Mouse (Mus musculus): ENCODE measurements around the gene Lamp2. TPM values are rescaled to one million over a fixed set of nuclear protein-coding genes. Genes with fewer than 3 reads are reported as not detected.
"Not testable (repeated sequence)": the region's sequence is repeated elsewhere in the genome, so short reads cannot be mapped to it uniquely, and the experiment has no call there.

Lamp2 gene
- total RNA-seq, 2 experiments from 2014 or later = 77.5 to 84.6 TPM

DNA sequence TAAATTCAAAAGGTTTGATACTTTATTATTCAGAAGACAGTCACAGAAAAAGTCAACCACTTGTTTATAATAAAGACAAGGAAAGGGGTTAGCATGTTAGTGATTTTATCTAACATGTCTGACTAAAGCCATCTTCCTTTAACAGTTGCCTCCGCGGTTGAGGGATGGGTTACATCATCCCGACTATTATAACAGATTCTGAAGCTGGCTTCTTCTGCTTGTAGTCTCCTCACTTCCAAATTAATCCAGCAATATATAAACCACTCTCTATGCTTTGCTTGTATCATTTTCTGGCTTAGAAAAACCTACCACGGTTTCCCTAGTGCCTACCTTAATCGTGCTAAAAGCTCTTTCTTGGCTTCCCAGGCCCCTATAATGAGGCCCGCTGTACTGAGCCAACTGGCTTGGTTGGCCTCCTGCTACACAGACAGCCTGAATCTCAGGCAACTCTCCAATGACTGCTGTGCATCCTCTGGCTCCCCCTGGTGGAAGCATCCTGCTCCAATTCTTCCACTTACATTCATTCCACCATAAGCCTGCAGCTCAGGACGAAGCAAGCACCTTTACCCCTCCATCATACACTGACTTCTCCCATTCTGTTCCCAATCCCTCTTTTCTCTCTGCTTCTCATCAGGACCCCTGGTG, 18.0 kb downstream of the Lamp2 start:
- intact Hi-C loops (cut with DNase I; ENCODE audit: low total_unique reads) = no loop called here
- DNase-seq = peak; percentile 74

DNA sequence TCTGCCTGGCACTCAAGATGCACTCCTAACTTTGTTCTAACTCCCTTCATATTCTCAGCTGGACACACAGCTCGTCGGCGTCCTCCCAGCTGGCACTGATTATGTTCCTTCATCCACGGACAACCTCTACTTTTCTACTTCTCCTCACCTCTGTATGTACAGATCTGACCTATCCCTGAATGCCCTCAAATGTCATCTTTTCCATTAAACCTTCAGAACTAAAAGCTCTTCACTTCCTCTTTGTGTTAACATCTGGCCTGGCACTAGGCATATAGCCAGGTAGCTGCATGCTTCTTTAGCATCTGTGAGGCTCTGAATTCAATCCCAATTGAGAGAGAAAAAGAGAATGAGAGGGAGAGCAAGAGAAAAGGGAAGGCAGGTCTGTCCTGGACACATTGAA, 26.8 kb downstream of the Lamp2 start:
- no peak for DNase-seq
- intact Hi-C loops (cut with DNase I; ENCODE audit: low total_unique reads) = no loop called here

DNA sequence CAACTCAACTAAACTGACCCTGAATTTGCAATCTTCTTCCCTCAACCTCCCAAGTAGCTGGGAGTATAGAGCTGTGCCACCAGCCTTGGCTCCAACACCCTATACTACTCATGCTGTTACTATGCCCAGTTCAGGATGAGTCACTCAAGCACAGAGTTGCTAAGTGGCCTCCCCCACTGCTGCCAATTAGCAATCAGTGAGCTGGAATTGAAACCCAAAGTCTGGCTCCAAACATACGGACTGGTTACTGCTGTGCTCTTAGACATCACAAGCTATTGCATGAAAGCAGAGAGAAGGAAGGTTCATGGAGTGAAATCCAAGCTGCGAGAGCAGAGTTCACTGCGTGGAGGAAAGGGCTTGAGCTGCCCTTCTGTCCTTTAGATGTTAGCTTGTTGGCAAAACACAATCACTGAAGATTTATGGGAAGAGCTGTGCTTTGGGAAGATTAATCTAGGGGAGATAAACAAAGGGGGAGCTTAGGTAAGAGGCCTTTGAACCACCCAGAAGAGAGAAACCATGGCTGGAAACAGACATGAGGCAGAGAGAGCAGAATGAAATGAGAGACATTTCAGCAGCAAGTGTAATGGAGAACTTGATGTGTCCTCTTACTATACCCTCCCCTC, 27.3 kb downstream of the Lamp2 start:
- DNase-seq = peak; percentile 13
- intact Hi-C loops (cut with DNase I; ENCODE audit: low total_unique reads) = no loop called here

DNA sequence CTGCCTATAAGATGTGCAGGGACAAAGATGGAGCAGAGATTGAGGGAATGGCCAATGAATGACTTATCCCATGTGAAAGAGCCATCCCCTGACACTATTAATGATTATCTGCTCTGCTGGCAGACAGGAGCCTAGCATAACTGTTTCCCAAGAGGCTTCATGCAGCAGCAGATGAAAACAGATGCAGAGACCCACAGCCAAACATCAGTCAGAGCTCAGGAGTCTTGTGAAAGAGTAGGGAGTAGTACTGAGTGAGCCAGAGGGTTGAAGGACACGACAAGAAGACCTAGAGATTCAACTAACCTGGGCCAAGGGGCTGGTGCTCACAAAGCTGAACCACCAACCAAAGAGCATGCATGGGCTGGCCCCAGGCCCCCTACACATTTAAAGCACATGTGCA, 30.2 kb downstream of the Lamp2 start:
- intact Hi-C loops (cut with DNase I; ENCODE audit: low total_unique reads) = no loop called here
- no peak for DNase-seq

DNA sequence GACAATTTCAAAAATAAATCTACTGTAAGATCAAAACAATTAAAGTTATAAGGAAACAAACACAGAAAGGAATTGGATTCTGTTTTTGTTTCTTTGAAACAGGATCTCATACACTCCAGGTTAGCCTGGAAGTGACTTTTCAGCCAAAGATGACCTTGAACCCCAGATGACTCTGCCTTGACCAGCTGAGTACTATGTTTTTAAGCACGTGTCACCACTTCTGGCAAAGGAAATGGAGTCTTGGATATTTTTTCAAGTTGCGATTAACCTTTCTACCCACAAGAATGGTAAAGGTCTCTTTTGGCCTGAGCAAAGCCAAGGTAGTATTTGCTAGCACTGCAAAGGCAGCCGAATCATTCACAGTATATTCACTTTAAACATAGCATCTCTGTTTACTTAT, 33.2 kb downstream of the Lamp2 start:
- no peak for DNase-seq
- intact Hi-C loops (cut with DNase I; ENCODE audit: low total_unique reads) = no loop called here

DNA sequence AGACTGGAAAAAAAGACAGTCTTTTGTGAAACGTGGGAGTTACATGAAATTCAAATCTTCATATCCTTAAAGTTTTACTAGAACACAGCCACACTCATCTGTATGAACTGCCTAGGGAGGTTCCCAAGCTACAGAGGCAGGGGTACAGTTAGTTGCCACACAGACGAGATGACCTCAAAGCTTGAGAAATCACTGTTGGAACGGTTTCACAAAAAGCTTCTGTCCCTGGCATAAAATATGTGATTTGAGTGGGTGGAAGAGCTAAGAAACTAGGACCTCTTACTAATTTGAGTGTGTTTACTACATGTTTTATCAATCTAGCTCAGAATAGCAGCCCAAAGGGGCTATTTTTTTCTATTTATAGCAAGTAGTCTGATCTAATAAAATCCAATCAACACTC, 33.9 kb downstream of the Lamp2 start:
- DNase-seq = no peak
- intact Hi-C loops (cut with DNase I; ENCODE audit: low total_unique reads) = no loop called here

DNA sequence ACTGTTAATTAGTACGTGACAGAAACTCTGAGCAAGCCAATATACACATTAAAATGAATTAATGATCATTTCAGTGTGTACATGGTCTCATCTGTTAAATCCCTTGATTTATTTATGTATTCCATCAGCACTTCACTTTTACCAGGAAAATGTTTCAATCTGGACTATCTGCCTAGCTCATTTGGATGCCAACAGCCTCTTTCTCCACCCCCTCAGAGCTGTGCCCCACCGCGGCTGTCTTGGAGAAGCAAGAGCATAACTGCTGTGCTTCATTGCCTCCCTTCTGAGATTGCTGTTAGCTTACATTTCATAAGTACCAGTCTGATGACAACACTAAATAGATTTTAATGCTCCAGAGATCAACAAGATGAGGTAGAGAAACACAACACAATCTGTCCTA, 52.4 kb downstream of the Lamp2 start:
- DNase-seq = no peak
- intact Hi-C loops (cut with DNase I; ENCODE audit: low total_unique reads) = no loop called here

DNA sequence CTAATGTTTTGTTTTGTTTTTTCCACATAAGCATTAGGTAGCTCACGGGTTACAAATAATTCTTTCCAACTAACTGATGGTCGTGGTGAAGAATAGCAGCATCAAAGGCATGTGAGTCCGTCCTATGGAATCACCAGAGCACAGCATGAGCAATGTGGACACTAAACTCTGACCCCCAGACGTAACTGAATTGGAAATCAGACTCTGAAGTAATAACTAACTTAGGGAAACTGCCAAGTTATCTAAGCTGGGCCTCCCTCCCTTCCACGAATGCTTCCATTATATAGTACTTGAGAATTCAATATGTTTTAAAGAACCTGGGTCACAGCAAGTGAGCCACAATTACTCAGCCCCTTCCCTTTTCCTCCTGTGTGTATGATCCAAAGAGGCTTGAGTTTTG, 53.3 kb downstream of the Lamp2 start:
- intact Hi-C loops (cut with DNase I; ENCODE audit: low total_unique reads) = no loop called here
- DNase-seq = no peak

DNA sequence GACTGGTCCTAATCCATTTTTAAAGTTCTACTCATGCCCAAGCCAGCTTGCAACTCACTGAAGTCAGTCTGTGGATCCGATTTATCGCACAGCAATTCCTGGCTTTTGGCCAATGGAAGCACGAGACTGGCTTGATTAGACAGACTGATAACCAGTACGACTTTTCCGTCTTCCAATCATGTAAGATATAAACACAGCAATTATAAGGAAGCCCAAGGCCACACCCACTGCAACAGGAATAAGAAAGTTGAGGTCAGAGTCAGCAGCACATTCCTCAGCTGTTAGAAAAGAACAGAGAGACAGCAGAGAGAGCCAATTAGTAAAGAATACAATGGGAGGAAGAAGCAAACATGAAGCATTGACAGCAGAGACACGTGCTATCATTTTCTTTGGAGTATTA, 54.2 kb downstream of the Lamp2 start:
- intact Hi-C loops (cut with DNase I; ENCODE audit: low total_unique reads) = no loop called here
- DNase-seq = peak; percentile 4

DNA sequence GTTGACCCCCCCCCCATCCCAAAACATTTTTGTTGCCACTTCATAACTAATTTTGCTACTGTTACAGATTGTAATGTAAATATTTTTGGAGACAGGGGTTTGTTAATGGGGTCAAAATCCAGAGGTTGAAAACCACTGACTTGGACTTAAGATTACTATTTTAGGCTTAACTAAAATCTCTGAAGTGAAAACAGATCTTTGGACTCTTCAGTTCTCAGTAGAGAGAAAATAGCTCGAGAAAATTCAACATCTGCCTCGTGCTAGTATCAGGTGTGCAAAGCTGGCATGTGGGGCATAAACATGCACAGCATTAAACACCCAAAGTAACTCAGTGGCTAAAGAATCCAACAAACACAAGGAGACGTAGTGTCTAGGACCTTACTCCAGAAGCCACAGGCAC, 55.6 kb downstream of the Lamp2 start:
- intact Hi-C loops (cut with DNase I; ENCODE audit: low total_unique reads) = no loop called here
- DNase-seq = no peak

DNA sequence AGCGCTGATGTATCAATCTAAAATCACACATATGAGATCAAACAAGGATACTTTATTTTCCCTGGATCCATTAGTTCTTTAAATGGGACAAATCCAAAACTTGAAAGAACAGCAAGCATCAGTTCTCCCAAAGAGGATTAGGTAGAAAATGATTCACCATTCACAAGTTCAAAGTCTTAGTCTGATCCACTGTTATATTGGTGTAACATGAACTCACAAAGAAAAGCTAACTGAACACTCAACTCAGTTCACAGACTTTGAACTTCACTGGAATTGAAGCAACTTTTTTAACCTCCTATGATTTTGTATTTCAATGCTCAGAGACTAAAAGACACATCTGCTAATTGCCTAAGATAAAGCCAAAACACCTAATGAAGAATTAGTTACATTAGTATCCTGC, 56.6 kb downstream of the Lamp2 start:
- DNase-seq = no peak
- intact Hi-C loops (cut with DNase I; ENCODE audit: low total_unique reads) = no loop called here

DNA sequence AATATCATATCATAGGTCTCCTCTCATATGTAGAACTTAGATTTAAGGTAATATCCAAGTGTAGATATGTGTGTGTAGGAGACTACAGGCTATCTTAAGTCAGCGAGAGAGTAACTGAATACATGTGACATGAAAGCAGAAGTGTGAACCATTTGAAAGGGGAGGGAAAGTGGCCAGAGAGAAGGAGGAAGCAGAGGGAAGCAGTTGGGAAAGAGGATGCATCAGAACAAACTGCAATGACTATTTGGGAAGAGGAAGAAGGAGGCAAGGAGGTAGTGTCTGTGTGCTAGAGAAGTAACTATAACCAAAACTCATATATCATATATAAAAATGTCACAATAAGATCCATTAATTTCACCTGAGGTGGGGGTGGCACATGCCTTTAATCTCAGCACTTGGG, 83.1 kb downstream of the Lamp2 start:
- intact Hi-C loops (cut with DNase I; ENCODE audit: low total_unique reads); DNase-seq: not testable (repeated sequence)

DNA sequence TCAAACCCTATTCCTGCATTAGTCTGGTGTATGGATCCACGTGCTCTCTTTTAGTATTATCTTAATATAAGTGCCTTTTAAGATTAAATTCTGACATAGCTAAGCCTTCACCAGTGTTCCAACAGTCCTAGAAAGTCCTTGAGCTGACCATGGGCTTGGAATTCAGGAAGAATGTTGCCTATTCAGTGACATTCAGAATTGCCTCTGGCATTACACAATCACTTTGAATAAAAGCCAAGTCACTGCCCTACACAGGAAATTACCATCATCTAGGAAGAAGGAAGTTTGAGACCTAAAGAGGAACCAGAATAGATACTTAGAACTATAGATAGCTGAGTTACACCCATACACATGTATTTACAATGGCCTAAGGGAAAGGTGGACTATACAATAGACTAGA, 91.6 kb downstream of the Lamp2 start:
- intact Hi-C loops (cut with DNase I; ENCODE audit: low total_unique reads); DNase-seq: not testable (repeated sequence)

DNA sequence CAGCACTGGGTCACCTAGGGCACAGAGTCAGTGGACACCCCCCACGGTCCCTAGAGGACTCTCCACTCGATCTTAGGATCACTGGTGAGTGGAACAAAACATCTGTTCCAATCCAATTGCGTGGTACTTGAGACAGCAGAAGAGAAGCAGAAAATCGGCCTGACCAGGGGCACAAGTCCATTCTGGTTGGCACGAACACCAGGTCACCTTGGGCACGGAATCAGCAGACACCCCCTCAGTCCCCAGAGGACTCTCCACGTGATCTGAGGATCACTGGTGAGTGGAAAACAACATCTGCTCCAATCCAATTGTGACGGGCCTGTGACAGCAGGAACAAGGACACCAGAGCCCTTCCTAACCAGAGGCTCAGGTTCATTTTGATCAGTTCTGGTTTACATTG, 94.2 kb downstream of the Lamp2 start:
- DNase-seq = no peak
- intact Hi-C loops (cut with DNase I; ENCODE audit: low total_unique reads) = no loop called here

Other genes with a start within 250 kb of the Lamp2 start
- 1 to 10 TPM; 2.8 to 4.4 TPM for gene Tmem255a, start 204.0 kb downstream of the Lamp2 start, total RNA-seq (2021)
- gene Atp1b4, start 140.3 kb downstream of the Lamp2 start, total RNA-seq (2021) = 10 to 100 TPM; 69.2 to 90.6 TPM
- 10 to 100 TPM; 11.0 to 11.5 TPM for gene Cul4b, start 119.7 kb upstream of the Lamp2 start, total RNA-seq (2021)
- 10 to 100 TPM; 44.5 to 47.3 TPM for gene Mcts1, start 144.1 kb upstream of the Lamp2 start, total RNA-seq (2021)
- 1 to 10 TPM; 9.1 to 9.3 TPM for gene C1galt1c1, start 178.6 kb upstream of the Lamp2 start, total RNA-seq (2021)

All from gastrocnemius, postnatal 14 days (tissue).